Mouse (Mus musculus) hindbrain, embryonic 10.5 days (tissue): ENCODE measurements around the gene Gm8251. TPM values are rescaled to one million over a fixed set of nuclear protein-coding genes. Genes with fewer than 3 reads are reported as not detected.

Source experiments
- DNase-seq: peaks from one replicate; pipeline ENCODE4 v3.0.0-alpha.2; 2017; ENCODE audit warnings: low spot score
- H3K27ac ChIP-seq: fragments of 300-500 bp; sonication (generic); 2 replicates; pipeline ENCODE4 v1.5.1; 2016; ENCODE audit warnings: mild to moderate bottlenecking, moderate library complexity
- H3K27me3 ChIP-seq: fragments of 300-500 bp; sonication (generic); 2 replicates; pipeline ENCODE4 v1.6.1; 2016; ENCODE audit warnings: mild to moderate bottlenecking; ENCODE audit not compliant: poor library complexity, insufficient read depth, severe bottlenecking
- H3K36me3 ChIP-seq: fragments of 300-500 bp; sonication (generic); 2 replicates; pipeline ENCODE4 v1.6.1; 2016; ENCODE audit warnings: mild to moderate bottlenecking, moderate library complexity
- H3K4me1 ChIP-seq: fragments of 300-500 bp; sonication (generic); replicated peaks from 2 replicates; pipeline ENCODE4 v1.6.1; 2016; ENCODE audit warnings: mild to moderate bottlenecking
- H3K4me3 ChIP-seq: fragments of 300-500 bp; sonication (generic); 2 replicates; pipeline ENCODE4 v1.5.1; 2016; ENCODE audit warnings: mild to moderate bottlenecking, moderate library complexity
- H3K9me3 ChIP-seq: fragments of 300-500 bp; sonication (generic); 2 replicates; pipeline ENCODE4 v1.6.1; 2016; ENCODE audit warnings: mild to moderate bottlenecking, moderate library complexity
- WGBS: fragments of 180-500 bp; shearing (Covaris S2); methylation state at CpG from one replicate; pipeline ENCODE4 v1.1.7; 2016; 5-methylcytosine and 5-hydroxymethylcytosine counted together
- polyA plus RNA-seq: library from polyadenylated mRNA; unstranded; fragments of >200 nt; fragmentation: Nextera tagmentation; extraction: Ambion mirVana; gene quantifications from 2 replicates; pipeline ENCODE4 v1.2.1, GENCODE M21; 2016

Gene Gm8251
- polyA plus RNA-seq, 1 experiment from 2014 or later: 0.07 TPM

DNA sequence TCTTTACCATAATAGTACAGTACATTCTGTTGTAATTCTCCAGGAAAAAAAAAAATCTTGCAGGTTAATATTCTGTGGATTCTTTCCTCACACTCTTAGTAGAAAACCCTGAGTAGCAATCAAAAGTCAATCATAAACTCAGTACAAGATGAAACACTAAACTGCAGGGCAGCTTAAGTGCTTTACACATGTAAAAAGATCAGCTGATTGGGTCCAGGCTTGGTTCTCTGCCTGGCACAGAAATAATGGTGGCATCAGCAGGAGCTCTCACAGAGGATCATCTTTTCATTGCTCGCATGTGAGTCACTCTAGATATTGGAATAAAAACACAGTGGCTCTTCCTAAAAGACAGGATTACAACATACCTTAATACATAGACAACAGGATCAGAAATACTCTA, 34.1 kb downstream of the Gm8251 start:
- Histone ChIP-seq H3K27me3 (no peaks in the 10 kb centered on the region), H3K4me1 (no peaks in the 10 kb centered on the region), H3K27ac (no peak overlapping the region), H3K4me3 (no peak overlapping the region), H3K36me3 (no peaks in the 10 kb centered on the region), H3K9me3 (no peaks in the 10 kb centered on the region)
- WGBS: 85% methylated on average over 1 of the region's 1 CpGs
- DNase-seq: no peak

DNA sequence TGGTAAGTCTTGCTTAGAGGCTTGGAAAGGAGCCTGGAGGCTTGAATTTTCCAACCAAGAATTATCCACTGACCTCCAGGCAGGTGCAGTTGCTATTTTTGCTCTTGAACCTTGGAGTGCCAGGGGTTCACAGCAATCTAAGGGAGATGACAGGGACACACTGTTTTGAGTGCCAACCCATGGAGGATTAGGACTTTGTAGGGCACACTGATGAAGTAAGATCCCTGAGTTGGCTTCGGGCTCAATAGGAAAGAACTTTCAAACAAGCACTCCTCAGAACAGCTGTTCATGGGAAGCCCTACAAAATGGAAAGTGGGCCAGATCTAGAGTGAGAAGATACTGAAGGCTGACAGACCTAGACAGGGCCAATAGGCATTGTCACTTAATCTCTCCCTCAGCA, 39.1 kb downstream of the Gm8251 start:
- no peaks in the 10 kb centered on the region for H3K27me3 ChIP-seq
- H3K27ac ChIP-seq: no peak overlapping the region
- no peaks in the 10 kb centered on the region for H3K36me3 ChIP-seq
- H3K4me1 ChIP-seq: no peaks in the 10 kb centered on the region
- no peak for DNase-seq
- H3K9me3 ChIP-seq: no peaks in the 10 kb centered on the region
- no peak overlapping the region for H3K4me3 ChIP-seq
- WGBS: 95% methylated on average over 1 of the region's 1 CpGs

DNA sequence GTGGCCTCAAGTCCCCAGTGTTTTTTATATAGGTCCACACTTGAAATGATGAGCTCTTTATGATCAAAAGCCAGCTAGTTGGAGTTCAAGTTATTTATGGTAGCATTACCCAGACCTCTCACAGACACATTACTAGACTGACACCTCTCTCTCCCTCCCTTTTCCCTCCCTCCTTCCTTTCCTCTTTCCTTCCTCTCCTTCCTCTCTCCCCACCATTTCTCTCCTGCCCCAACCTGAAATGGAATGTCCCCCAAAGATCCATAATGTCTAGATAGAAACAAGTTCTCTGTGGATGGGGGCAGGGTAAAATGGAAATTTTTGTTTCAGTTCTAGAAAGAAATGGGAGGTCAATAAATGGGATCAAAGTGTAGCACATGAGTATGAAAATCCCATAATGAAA, 41.8 kb downstream of the Gm8251 start, which contains the start of gene Mettl21c:
Gene Mettl21c, minus strand, starts transcription at position 101 of the 400 bp plus-strand sequence.
- Histone ChIP-seq H3K9me3 (no peaks in the 10 kb centered on the region), H3K4me1 (no peaks in the 10 kb centered on the region), H3K27ac (no peak within 1 kb of the TSS), H3K27me3 (no peaks in the 10 kb centered on the region), H3K4me3 (no peak within 1 kb of the TSS), H3K36me3 (no peaks in the 10 kb centered on the region)
- DNase-seq: no peak

DNA sequence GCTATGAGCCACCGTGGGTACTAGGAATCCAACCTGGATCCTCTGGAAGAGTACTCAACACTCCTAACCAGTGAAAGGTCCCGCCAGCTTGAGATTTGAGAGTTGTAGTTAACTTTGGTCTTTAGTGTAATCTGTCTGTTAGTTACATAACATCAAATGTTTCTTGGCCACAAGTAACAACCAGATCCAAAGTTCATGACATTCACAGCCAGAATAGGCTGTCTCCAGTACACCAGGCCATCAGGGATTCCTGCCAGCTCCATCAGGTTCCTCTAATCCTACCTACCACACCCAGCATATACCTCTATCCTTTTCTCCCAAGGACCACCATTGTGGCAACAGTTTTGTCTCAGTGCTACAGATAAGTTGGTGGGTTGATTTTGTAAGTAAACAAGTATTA, 46.2 kb downstream of the Gm8251 start:
- H3K4me3 ChIP-seq: no peak overlapping the region
- WGBS: 88% methylated on average over 2 of the region's 2 CpGs
- no peaks in the 10 kb centered on the region for H3K4me1 ChIP-seq
- no peaks in the 10 kb centered on the region for H3K27me3 ChIP-seq
- H3K27ac ChIP-seq: no peak overlapping the region
- no peaks in the 10 kb centered on the region for H3K36me3 ChIP-seq
- no peaks in the 10 kb centered on the region for H3K9me3 ChIP-seq
- DNase-seq: no peak

Other genes starting within 250 kb of the Gm8251 start
- 19.3 and 19.4 TPM in 2 replicates for gene Uxs1, start 234.1 kb downstream of the Gm8251 start, polyA plus RNA-seq
- gene Tpp2, start 128.3 kb downstream of the Gm8251 start, polyA plus RNA-seq: 61.5 and 73.7 TPM in 2 replicates
- 0.41 and 0.58 TPM in 2 replicates for gene Mettl21c, start 41.9 kb downstream of the Gm8251 start, polyA plus RNA-seq
- gene Tex30, start 40.5 kb upstream of the Gm8251 start, polyA plus RNA-seq: 94.6 and 112 TPM in 2 replicates
- 47.9 and 59.4 TPM in 2 replicates for gene Kdelc1, start 56.9 kb upstream of the Gm8251 start, polyA plus RNA-seq
- gene Bivm, start 57.0 kb upstream of the Gm8251 start, polyA plus RNA-seq: 19.9 and 21.2 TPM in 2 replicates
- 26.2 and 27.9 TPM in 2 replicates for gene Ercc5, start 85.8 kb upstream of the Gm8251 start, polyA plus RNA-seq
- not detected in 2 replicates for gene Mettl21e, start 157.0 kb upstream of the Gm8251 start, polyA plus RNA-seq